Mouse (Mus musculus): ENCODE measurements around the gene Pip4k2a. TPM values are rescaled to one million over a fixed set of nuclear protein-coding genes. Genes with fewer than 3 reads are reported as not detected.
A peak's percentile ranks its signal among the peaks of the same experiment; 100 is the strongest.

Gene Pip4k2a
- polyA plus RNA-seq, 1 experiment from 2014 or later, result 7.4 TPM

- H3K9me3 ChIP-seq (ENCODE audit: control insufficient read depth, low read length), result no peaks in the 10 kb centered on the region
- H3K4me3 ChIP-seq (ENCODE audit: control insufficient read depth in 1 of 2, insufficient read depth in 1 of 2, low read depth in 1 of 2, low read length in 2 of 2), result no peak overlapping the region
- H3K27me3 ChIP-seq (ENCODE audit: control insufficient read depth, insufficient read depth, low read length), result no peaks in the 10 kb centered on the region
- WGBS, result 78% methylated on average over 12 of the region's 12 CpGs
- no peak overlapping the region for H3K27ac ChIP-seq (replicated peaks in 1 of 2; ENCODE audit: control insufficient read depth in 1 of 2, insufficient read depth in 1 of 2, low read depth in 2 of 2, low read length in 2 of 2)
- H3K9ac ChIP-seq (ENCODE audit: low read length), result no peak overlapping the region
- no peak for ATAC-seq (ENCODE audit: insufficient number of reproducible peaks, insufficient read depth, low FRiP score, low read depth)
- peaks cover 4 to 5% of the 10 kb centered on the region in 2 experiments; a peak in 2 of 4 replicates for H3K4me1 ChIP-seq (ENCODE audit: control insufficient read depth in 2 of 2, insufficient read depth in 2 of 2, low read length in 2 of 2)
- no peaks in the 10 kb centered on the region for H3K36me3 ChIP-seq (ENCODE audit: control insufficient read depth, insufficient read depth, low read length)
- no peak overlapping the region for H3K4me2 ChIP-seq (ENCODE audit: low read length)
Observed at GRCm38 (mm10) chr2:18835266-18835908, 162.5 kb downstream of the Pip4k2a start.

GRCm38 (mm10) chr2:18833024-18833590 lies 164.8 kb downstream of the Pip4k2a start:
- H3K9ac ChIP-seq (ENCODE audit: low read length), result no peak overlapping the region
- ATAC-seq (ENCODE audit: insufficient number of reproducible peaks, insufficient read depth, low FRiP score, low read depth), result peak; percentile 78
- H3K27ac ChIP-seq (replicated peaks in 1 of 2; ENCODE audit: control insufficient read depth in 1 of 2, insufficient read depth in 1 of 2, low read depth in 2 of 2, low read length in 2 of 2), result peak overlapping the region in 1 of 2 experiments; percentile 41; a peak in 2 of 4 replicates
- no peak overlapping the region for H3K4me3 ChIP-seq (ENCODE audit: control insufficient read depth in 1 of 2, insufficient read depth in 1 of 2, low read depth in 1 of 2, low read length in 2 of 2)
- H3K4me1 ChIP-seq (ENCODE audit: control insufficient read depth in 2 of 2, insufficient read depth in 2 of 2, low read length in 2 of 2), result peaks cover 4 to 5% of the 10 kb centered on the region in 2 experiments; a peak in 2 of 4 replicates
- 34% methylated on average over 9 of the region's 9 CpGs for WGBS
- no peaks in the 10 kb centered on the region for H3K9me3 ChIP-seq (ENCODE audit: control insufficient read depth, low read length)
- no peaks in the 10 kb centered on the region for H3K27me3 ChIP-seq (ENCODE audit: control insufficient read depth, insufficient read depth, low read length)
- no peaks in the 10 kb centered on the region for H3K36me3 ChIP-seq (ENCODE audit: control insufficient read depth, insufficient read depth, low read length)
- H3K4me2 ChIP-seq (ENCODE audit: low read length), result no peak overlapping the region

- no peaks in the 10 kb centered on the region for H3K27me3 ChIP-seq (ENCODE audit: control insufficient read depth, insufficient read depth, low read length)
- H3K4me2 ChIP-seq (ENCODE audit: low read length), result no peak overlapping the region
- H3K4me1 ChIP-seq (ENCODE audit: control insufficient read depth in 2 of 2, insufficient read depth in 2 of 2, low read length in 2 of 2), result peaks cover 4 to 5% of the 10 kb centered on the region in 2 experiments; a peak in 2 of 4 replicates
- H3K9ac ChIP-seq (ENCODE audit: low read length), result no peak overlapping the region
- 44% methylated on average over 6 of the region's 6 CpGs for WGBS
- no peaks in the 10 kb centered on the region for H3K9me3 ChIP-seq (ENCODE audit: control insufficient read depth, low read length)
- peak overlapping the region; percentile 8 to 12; a peak in 2 of 4 replicates for H3K27ac ChIP-seq (replicated peaks in 1 of 2; ENCODE audit: control insufficient read depth in 1 of 2, insufficient read depth in 1 of 2, low read depth in 2 of 2, low read length in 2 of 2)
- H3K4me3 ChIP-seq (ENCODE audit: control insufficient read depth in 1 of 2, insufficient read depth in 1 of 2, low read depth in 1 of 2, low read length in 2 of 2), result no peak overlapping the region
- H3K36me3 ChIP-seq (ENCODE audit: control insufficient read depth, insufficient read depth, low read length), result no peaks in the 10 kb centered on the region
- no peak for ATAC-seq (ENCODE audit: insufficient number of reproducible peaks, insufficient read depth, low FRiP score, low read depth)
Observed at GRCm38 (mm10) chr2:18831031-18831774, 166.7 kb downstream of the Pip4k2a start.

GRCm38 (mm10) chr2:18822711-18823110 lies 175.2 kb downstream of the Pip4k2a start:
- Histone ChIP-seq H3K4me1 (ENCODE audit: control insufficient read depth in 2 of 2, insufficient read depth in 2 of 2, low read length in 2 of 2) (peaks cover 15 to 17% of the 10 kb centered on the region in 2 experiments), H3K9ac (ENCODE audit: low read length) (no peak overlapping the region), H3K27me3 (ENCODE audit: control insufficient read depth, insufficient read depth, low read length) (no peaks in the 10 kb centered on the region), H3K9me3 (ENCODE audit: control insufficient read depth, low read length) (no peaks in the 10 kb centered on the region), H3K27ac (replicated peaks in 1 of 2; ENCODE audit: control insufficient read depth in 1 of 2, insufficient read depth in 1 of 2, low read depth in 2 of 2, low read length in 2 of 2) (0 out of 4 replicates have a peak overlapping the region, but pooled peaks of 1 of the 2 experiments have one; percentile 62), H3K4me3 (ENCODE audit: control insufficient read depth in 1 of 2, insufficient read depth in 1 of 2, low read depth in 1 of 2, low read length in 2 of 2) (no peak overlapping the region), H3K4me2 (ENCODE audit: low read length) (peak overlapping the region; percentile 33), H3K36me3 (ENCODE audit: control insufficient read depth, insufficient read depth, low read length) (no peaks in the 10 kb centered on the region)
- no peak for ATAC-seq (ENCODE audit: insufficient number of reproducible peaks, insufficient read depth, low FRiP score, low read depth)
- WGBS, result 15% methylated on average over 9 of the region's 9 CpGs

GRCm38 (mm10) chr2:18821451-18822379 lies 176.2 kb downstream of the Pip4k2a start:
- ATAC-seq (ENCODE audit: insufficient number of reproducible peaks, insufficient read depth, low FRiP score, low read depth), result no peak
- H3K27ac ChIP-seq (replicated peaks in 1 of 2; ENCODE audit: control insufficient read depth in 1 of 2, insufficient read depth in 1 of 2, low read depth in 2 of 2, low read length in 2 of 2), result peak overlapping the region; percentile 51 to 62
- H3K4me3 ChIP-seq (ENCODE audit: control insufficient read depth in 1 of 2, insufficient read depth in 1 of 2, low read depth in 1 of 2, low read length in 2 of 2), result peak overlapping the region; percentile 22 to 40; a peak in 3 of 4 replicates
- H3K27me3 ChIP-seq (ENCODE audit: control insufficient read depth, insufficient read depth, low read length), result no peaks in the 10 kb centered on the region
- no peaks in the 10 kb centered on the region for H3K9me3 ChIP-seq (ENCODE audit: control insufficient read depth, low read length)
- H3K4me1 ChIP-seq (ENCODE audit: control insufficient read depth in 2 of 2, insufficient read depth in 2 of 2, low read length in 2 of 2), result peaks cover 15 to 17% of the 10 kb centered on the region in 2 experiments
- no peaks in the 10 kb centered on the region for H3K36me3 ChIP-seq (ENCODE audit: control insufficient read depth, insufficient read depth, low read length)
- H3K4me2 ChIP-seq (ENCODE audit: low read length), result peak overlapping the region; percentile 48
- peak overlapping the region; percentile 31; the same call in 1 of the 2 replicates for H3K9ac ChIP-seq (ENCODE audit: low read length)
- WGBS, result 55% methylated on average over 18 of the region's 18 CpGs

GRCm38 (mm10) chr2:18819520-18819919 lies 178.4 kb downstream of the Pip4k2a start:
- no peak overlapping the region for H3K4me2 ChIP-seq (ENCODE audit: low read length)
- no peaks in the 10 kb centered on the region for H3K27me3 ChIP-seq (ENCODE audit: control insufficient read depth, insufficient read depth, low read length)
- 77% methylated on average over 7 of the region's 7 CpGs for WGBS
- no peaks in the 10 kb centered on the region for H3K36me3 ChIP-seq (ENCODE audit: control insufficient read depth, insufficient read depth, low read length)
- H3K4me3 ChIP-seq (ENCODE audit: control insufficient read depth in 1 of 2, insufficient read depth in 1 of 2, low read depth in 1 of 2, low read length in 2 of 2), result no peak overlapping the region
- H3K27ac ChIP-seq (replicated peaks in 1 of 2; ENCODE audit: control insufficient read depth in 1 of 2, insufficient read depth in 1 of 2, low read depth in 2 of 2, low read length in 2 of 2), result no peak overlapping the region
- H3K9me3 ChIP-seq (ENCODE audit: control insufficient read depth, low read length), result no peaks in the 10 kb centered on the region
- no peak for ATAC-seq (ENCODE audit: insufficient number of reproducible peaks, insufficient read depth, low FRiP score, low read depth)
- no peak overlapping the region for H3K9ac ChIP-seq (ENCODE audit: low read length)
- peaks cover 15 to 17% of the 10 kb centered on the region in 2 experiments for H3K4me1 ChIP-seq (ENCODE audit: control insufficient read depth in 2 of 2, insufficient read depth in 2 of 2, low read length in 2 of 2)

- WGBS, result 89% methylated on average over 2 of the region's 2 CpGs
- H3K27ac ChIP-seq (replicated peaks in 1 of 2; ENCODE audit: control insufficient read depth in 1 of 2, insufficient read depth in 1 of 2, low read depth in 2 of 2, low read length in 2 of 2), result no peak overlapping the region
- ATAC-seq (ENCODE audit: insufficient number of reproducible peaks, insufficient read depth, low FRiP score, low read depth), result no peak
- H3K4me3 ChIP-seq (ENCODE audit: control insufficient read depth in 1 of 2, insufficient read depth in 1 of 2, low read depth in 1 of 2, low read length in 2 of 2), result no peak overlapping the region
- H3K4me1 ChIP-seq (ENCODE audit: control insufficient read depth in 2 of 2, insufficient read depth in 2 of 2, low read length in 2 of 2), result 0 out of 4 replicates have a peak, but pooled peaks cover 2 to 5% of the 10 kb centered on the region in 2 experiments
- H3K27me3 ChIP-seq (ENCODE audit: control insufficient read depth, insufficient read depth, low read length), result no peaks in the 10 kb centered on the region
- no peaks in the 10 kb centered on the region for H3K36me3 ChIP-seq (ENCODE audit: control insufficient read depth, insufficient read depth, low read length)
- no peak overlapping the region for H3K4me2 ChIP-seq (ENCODE audit: low read length)
- H3K9me3 ChIP-seq (ENCODE audit: control insufficient read depth, low read length), result no peaks in the 10 kb centered on the region
- no peak overlapping the region for H3K9ac ChIP-seq (ENCODE audit: low read length)
Observed at GRCm38 (mm10) chr2:18816036-18816435, 181.9 kb downstream of the Pip4k2a start.
